Mouse (Mus musculus) small intestine, adult 10 weeks (tissue): ENCODE results near the gene Sspn. TPM values are rescaled to one million over a fixed set of nuclear protein-coding genes. Genes with fewer than 3 reads are reported as not detected.

ENCODE experiments used
- polyA plus RNA-seq: library from polyadenylated mRNA; stranded (reverse); fragments of 350-450 nt; fragmentation: Illumina TruSeq; extraction: RNeasy Lipid Tissue Mini Kit (QIAGEN cat#74804); gene quantifications from one replicate; pipeline ENCODE4 v1.2.3, GENCODE M21; 2014; ENCODE audit warnings: low replicate concordance

Gene Sspn
- polyA plus RNA-seq: 6.3 TPM

DNA sequence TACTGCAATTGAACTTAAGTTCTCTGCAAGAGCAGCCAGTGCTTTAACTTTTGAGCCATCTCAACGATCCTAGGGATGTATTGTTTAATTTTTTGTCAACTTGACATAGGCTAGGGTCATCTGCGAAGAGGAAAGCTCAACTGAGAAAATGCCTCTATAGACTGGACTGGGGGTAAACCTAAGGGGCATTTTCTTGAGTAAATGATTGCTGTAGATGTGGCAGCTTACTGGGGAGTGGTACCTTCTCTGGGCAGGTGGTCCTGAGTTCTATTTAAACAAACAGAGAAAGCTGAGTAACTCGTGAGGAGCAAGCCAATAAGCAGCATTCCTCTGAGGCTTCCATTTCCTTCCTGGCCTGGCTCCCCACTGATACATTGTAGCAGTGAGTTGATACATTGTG lies at the start of gene Sspn:
TSS of gene Sspn (plus strand) at position 301 of the 400 bp plus-strand sequence.

Other genes starting within 250 kb of the Sspn start
- gene Rassf8, start 184.9 kb upstream of the Sspn start, polyA plus RNA-seq: 3.3 TPM
- 2.0 TPM for gene Bhlhe41, start 66.1 kb upstream of the Sspn start, polyA plus RNA-seq